Mouse (Mus musculus) testis, adult 2 months (tissue): Measurements from ENCODE around the gene Heatr4.
"Not testable (repeated sequence)": the region's sequence is repeated elsewhere in the genome, so short reads cannot be mapped to it uniquely, and the experiment has no call there.

Experiments
- CTCF ChIP-seq: fragments of 200-500 bp; IDR thresholded peaks from 2 replicates; pipeline ENCODE4 v1.5.1; 2012; ENCODE audit warnings: low read depth, mild to moderate bottlenecking, inconsistent platforms, low read length, moderate library complexity; ENCODE audit not compliant: control insufficient read depth, insufficient read depth, insufficient replicate concordance
- POLR2A ChIP-seq: fragments of 200-500 bp; IDR thresholded peaks from 2 replicates; pipeline ENCODE4 v1.6.1; 2012; ENCODE audit warnings: low read depth, mild to moderate bottlenecking, inconsistent platforms, low read length, moderate library complexity; ENCODE audit not compliant: control insufficient read depth

GRCm38 (mm10) chr12:84022266-84022665 is 37.6 kb upstream of the Heatr4 start:
- TF ChIP-seq CTCF, POLR2A: not testable (repeated sequence)
